Mouse (Mus musculus) brain, embryonic 14.5 days (tissue): ENCODE data around the gene Nr3c2.

Experiments used
- CTCF ChIP-seq: fragments of 200-500 bp; IDR thresholded peaks from 2 replicates; pipeline ENCODE4 v1.5.1; 2012; ENCODE audit warnings: inconsistent platforms, mild to moderate bottlenecking, moderate library complexity, borderline replicate concordance; ENCODE audit not compliant: insufficient read depth, insufficient read length; ENCODE audit errors: extremely low read depth
- POLR2A ChIP-seq: fragments of 200-500 bp; IDR thresholded peaks from 2 replicates; pipeline ENCODE4 v1.6.1; 2012; ENCODE audit warnings: mild to moderate bottlenecking, inconsistent platforms, borderline replicate concordance; ENCODE audit not compliant: poor library complexity, insufficient read depth, insufficient read length, severe bottlenecking; ENCODE audit errors: extremely low read depth

DNA sequence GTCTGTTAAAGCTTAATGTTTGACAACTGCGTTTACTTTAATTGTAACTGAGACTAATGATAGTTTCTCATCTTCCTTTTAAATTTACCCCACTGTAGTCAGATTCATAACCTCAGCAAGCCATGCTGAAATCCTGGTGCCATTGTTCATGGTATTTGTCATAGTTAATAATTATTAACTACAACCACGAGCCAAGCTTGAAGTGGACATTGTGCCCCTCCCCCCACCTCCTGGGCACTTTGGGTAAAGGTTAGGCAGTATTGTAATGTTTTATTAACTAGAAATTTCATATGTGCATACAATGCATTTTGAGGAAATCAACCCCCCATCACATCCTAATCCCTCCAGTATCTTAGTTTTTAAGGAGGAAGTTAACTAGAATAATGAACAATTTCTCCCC, 201.1 kb downstream of the Nr3c2 start:
- TF ChIP-seq CTCF (no peak), POLR2A (no peak)
